Mouse (Mus musculus): ENCODE measurements around the gene Rnf166. TPM values are rescaled to one million over a fixed set of nuclear protein-coding genes. Genes with fewer than 3 reads are reported as not detected.

Rnf166 gene
- polyA plus RNA-seq, 1 experiment from 2014 or later, result 33.7 TPM

Small RNA genes lying within 50 kb of the gene (microRNA-seq; reads per million reads assigned to microRNA genes)
- not detected for gene Gm24366

Other genes starting within 250 kb of the Rnf166 start
- 2.3 TPM in 2 replicates for gene Zfpm1, start 193.9 kb downstream of the Rnf166 start, polyA plus RNA-seq (2014; fragmentation: Nextera tagmentation; extraction: Ambion mirVana)
- not detected in 2 replicates for gene Trhr2, start 115.3 kb downstream of the Rnf166 start, polyA plus RNA-seq (2014; fragmentation: Nextera tagmentation; extraction: Ambion mirVana)
- gene Zc3h18, start 99.5 kb downstream of the Rnf166 start, polyA plus RNA-seq (2014; fragmentation: Nextera tagmentation; extraction: Ambion mirVana), result 22.4 and 27.9 TPM in 2 replicates
- gene Il17c, start 54.0 kb downstream of the Rnf166 start, polyA plus RNA-seq (2014; fragmentation: Nextera tagmentation; extraction: Ambion mirVana), result not detected in 2 replicates
- gene Cyba, start 43.1 kb downstream of the Rnf166 start, polyA plus RNA-seq (2014; fragmentation: Nextera tagmentation; extraction: Ambion mirVana), result 20.2 and 36.2 TPM in 2 replicates
- gene Mvd, start 32.6 kb downstream of the Rnf166 start, polyA plus RNA-seq (2014; fragmentation: Nextera tagmentation; extraction: Ambion mirVana), result 47.1 and 60.9 TPM in 2 replicates
- not detected in 2 replicates for gene Snai3, start 15.3 kb downstream of the Rnf166 start, polyA plus RNA-seq (2014; fragmentation: Nextera tagmentation; extraction: Ambion mirVana)
- gene Ctu2, start 79 bp upstream of the Rnf166 start, polyA plus RNA-seq (2014; fragmentation: Nextera tagmentation; extraction: Ambion mirVana), result 80.6 and 93.1 TPM in 2 replicates
- 1.0 and 4.6 TPM in 2 replicates for gene Piezo1, start 75.3 kb upstream of the Rnf166 start, polyA plus RNA-seq (2014; fragmentation: Nextera tagmentation; extraction: Ambion mirVana)
- gene Cdt1, start 92.0 kb upstream of the Rnf166 start, polyA plus RNA-seq (2014; fragmentation: Nextera tagmentation; extraction: Ambion mirVana), result 5.9 and 7.6 TPM in 2 replicates
- 146 and 161 TPM in 2 replicates for gene Aprt, start 100.8 kb upstream of the Rnf166 start, polyA plus RNA-seq (2014; fragmentation: Nextera tagmentation; extraction: Ambion mirVana)
- gene Galns, start 135.4 kb upstream of the Rnf166 start, polyA plus RNA-seq (2014; fragmentation: Nextera tagmentation; extraction: Ambion mirVana), result 5.5 and 6.3 TPM in 2 replicates
- gene Trappc2l, start 135.6 kb upstream of the Rnf166 start, polyA plus RNA-seq (2014; fragmentation: Nextera tagmentation; extraction: Ambion mirVana), result 107 and 158 TPM in 2 replicates
- gene Pabpn1l, start 146.7 kb upstream of the Rnf166 start, polyA plus RNA-seq (2014; fragmentation: Nextera tagmentation; extraction: Ambion mirVana), result not detected in 2 replicates
- gene Cbfa2t3, start 223.0 kb upstream of the Rnf166 start, polyA plus RNA-seq (2014; fragmentation: Nextera tagmentation; extraction: Ambion mirVana), result 25.2 and 28.7 TPM in 2 replicates

Measured in midbrain, embryonic 14.5 days (tissue).